Mouse (Mus musculus) myocyte (in vitro differentiated cells): Measurements from ENCODE around the gene Gpx7. TPM values are rescaled to one million over a fixed set of nuclear protein-coding genes. Genes with fewer than 3 reads are reported as not detected.
A peak's percentile ranks its signal among the peaks of the same experiment; 100 is the strongest.
"Not testable (repeated sequence)": the region's sequence is repeated elsewhere in the genome, so short reads cannot be mapped to it uniquely, and the experiment has no call there.

Experiments used
- H3K27me3 ChIP-seq: one replicate; pipeline ENCODE4 v1.6.1; 2011; ENCODE audit not compliant: control insufficient read depth, insufficient read depth, insufficient read length
- H3K36me3 ChIP-seq: one replicate; pipeline ENCODE4 v1.6.1; 2011; ENCODE audit not compliant: control insufficient read depth, insufficient read depth
- H3K4me2 ChIP-seq: one replicate; pipeline ENCODE4 v1.6.1; 2011; ENCODE audit warnings: low read depth, control low read depth
- H3K4me3 ChIP-seq: one replicate; pipeline ENCODE4 v1.5.1; 2011; ENCODE audit warnings: mild to moderate bottlenecking, control low read depth, moderate library complexity
- H3K79me2 ChIP-seq: one replicate; pipeline ENCODE4 v1.6.1; 2011; ENCODE audit not compliant: control insufficient read depth, insufficient read depth
- H3ac ChIP-seq: one replicate; pipeline ENCODE4 v1.6.1; 2011; ENCODE audit not compliant: control insufficient read depth, insufficient read length
- CEBPB ChIP-seq: IDR thresholded peaks from 2 replicates; pipeline ENCODE4 v1.6.1; 2011; ENCODE audit warnings: mild to moderate bottlenecking, moderate library complexity; ENCODE audit not compliant: poor library complexity, insufficient read depth, severe bottlenecking
- E2F4 ChIP-seq: IDR thresholded peaks from one replicate; pipeline ENCODE4 v1.6.1; 2011; ENCODE audit warnings: mild to moderate bottlenecking, control low read depth, moderate library complexity; ENCODE audit not compliant: insufficient read depth
- MAX ChIP-seq: IDR thresholded peaks from one replicate; pipeline ENCODE4 v1.6.1; 2011; ENCODE audit warnings: low read depth, mild to moderate bottlenecking, control low read depth
- MYOD1 ChIP-seq, 3 experiments: IDR thresholded peaks; one replicate each; pipeline ENCODE4 v1.6.1; 2011; ENCODE audit warnings: control low read depth in 2 of 3, low read depth in 2 of 3, mild to moderate bottlenecking in 2 of 3, moderate library complexity in 1 of 3; ENCODE audit not compliant: insufficient read length in 2 of 3, control insufficient read depth in 1 of 3
- MYOG ChIP-seq, 3 experiments: IDR thresholded peaks; one replicate each; pipeline ENCODE4 v1.6.1; 2011; ENCODE audit warnings: control low read depth in 2 of 3, low read depth in 2 of 3, mild to moderate bottlenecking in 2 of 3; ENCODE audit not compliant: insufficient read length in 2 of 3, control insufficient read depth in 1 of 3, insufficient read depth in 1 of 3
- POLR2A ChIP-seq: IDR thresholded peaks from one replicate; pipeline ENCODE4 v1.6.1; 2011; ENCODE audit warnings: low read depth, mild to moderate bottlenecking, control low read depth, moderate library complexity; ENCODE audit not compliant: insufficient read length
- POLR2AphosphoS2 ChIP-seq: IDR thresholded peaks from one replicate; pipeline ENCODE4 v1.6.1; 2011; ENCODE audit warnings: low read depth, control low read depth; ENCODE audit not compliant: insufficient read length
- REST ChIP-seq: IDR thresholded peaks from one replicate; pipeline ENCODE4 v1.6.1; 2011; ENCODE audit warnings: mild to moderate bottlenecking, control low read depth, moderate library complexity; ENCODE audit not compliant: insufficient read depth, insufficient read length
- SRF ChIP-seq: IDR thresholded peaks from one replicate; pipeline ENCODE4 v1.6.1; 2011; ENCODE audit warnings: low read depth; ENCODE audit not compliant: control insufficient read depth, insufficient read length
- TCF12 ChIP-seq: IDR thresholded peaks from one replicate; pipeline ENCODE4 v1.6.1; 2011; ENCODE audit warnings: mild to moderate bottlenecking, control low read depth; ENCODE audit not compliant: poor library complexity, insufficient read depth, severe bottlenecking
- TCF3 ChIP-seq: IDR thresholded peaks from one replicate; pipeline ENCODE4 v1.6.1; 2011; ENCODE audit warnings: low read depth, control low read depth; ENCODE audit not compliant: insufficient read length
- USF1 ChIP-seq: IDR thresholded peaks from one replicate; pipeline ENCODE4 v1.6.1; 2011; ENCODE audit warnings: low read depth, mild to moderate bottlenecking, control low read depth, moderate library complexity
- polyA plus RNA-seq: library from polyadenylated mRNA; unstranded; fragments of >200 nt; fragmentation: generic; extraction: Trizol; gene quantifications from one replicate; pipeline ENCODE4 v1.2.1, GENCODE M21; 2012; ENCODE audit warnings: missing spikeins

Gpx7 gene
- polyA plus RNA-seq, 1 experiment: 0.34 TPM

DNA sequence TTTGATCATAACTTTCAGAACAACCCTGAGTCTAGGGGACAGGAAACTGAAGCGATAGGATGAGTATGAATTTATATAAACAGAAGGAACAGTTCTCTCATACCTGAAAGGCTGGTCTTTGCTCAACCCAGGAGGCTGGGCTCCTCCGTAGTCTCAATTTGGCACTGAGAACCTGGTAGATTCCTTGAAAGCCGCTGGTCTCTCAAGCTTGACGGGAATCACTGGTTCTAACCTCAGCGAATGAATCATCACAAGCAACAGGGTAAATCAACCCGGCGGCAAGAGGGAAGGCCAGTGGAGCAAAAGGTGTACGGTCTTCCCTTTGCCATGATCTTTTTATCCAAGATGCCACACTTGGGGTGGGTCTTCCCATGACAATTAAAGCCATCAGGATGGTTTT lies 49.3 kb downstream of the Gpx7 start:
- TF ChIP-seq E2F4: no peak
- TF ChIP-seq TCF12: no peak
- no peak for TF ChIP-seq MAX
- TF ChIP-seq POLR2AphosphoS2: no peak
- no peak for TF ChIP-seq REST
- TF ChIP-seq SRF: no peak
- TF ChIP-seq POLR2A: no peak
- TF ChIP-seq TCF3: no peak
- TF ChIP-seq MYOG (IDR thresholded peaks at IDR 0.05; ENCODE audit: control insufficient read depth in 1 of 3, insufficient read depth in 1 of 3, insufficient read length in 2 of 3, low read depth in 2 of 3): no peak
- TF ChIP-seq USF1: no peak
- TF ChIP-seq MYOD1 (IDR thresholded peaks at IDR 0.05; ENCODE audit: control insufficient read depth in 1 of 3, insufficient read length in 2 of 3, low read depth in 2 of 3): no peak
- no peak for TF ChIP-seq CEBPB
- Histone ChIP-seq H3K27me3 (no peaks in the 10 kb centered on the region), H3K36me3 (no peaks in the 10 kb centered on the region)

DNA sequence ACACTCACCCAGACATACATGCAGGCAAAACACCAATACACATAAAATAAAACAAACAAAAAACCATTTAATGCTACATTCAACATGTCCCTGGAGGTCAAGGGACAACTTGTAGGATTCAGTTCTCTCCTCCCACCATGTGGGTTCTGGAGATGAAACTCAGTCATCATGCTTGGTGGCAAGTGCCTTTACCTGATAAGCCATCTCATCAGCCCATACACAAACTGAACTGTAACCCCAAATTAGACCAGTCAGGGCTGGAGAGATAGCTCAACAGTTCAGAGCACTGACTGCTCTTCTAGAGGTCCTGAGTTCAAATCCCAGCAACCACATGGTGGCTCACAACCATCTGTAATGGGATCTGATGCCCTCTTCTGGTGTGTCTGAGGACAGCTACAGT lies 53.2 kb downstream of the Gpx7 start:
- not testable (repeated sequence) for H3K79me2 ChIP-seq, H3K36me3 ChIP-seq, H3K4me2 ChIP-seq, H3K27me3 ChIP-seq, H3ac ChIP-seq, H3K4me3 ChIP-seq

More for the DNA sequence above, 49.3 kb downstream of the Gpx7 start:
- no peak overlapping the region for H3ac ChIP-seq
- H3K4me2 ChIP-seq: no peak overlapping the region
- no peaks in the 10 kb centered on the region for H3K79me2 ChIP-seq
- no peak overlapping the region for H3K4me3 ChIP-seq

DNA sequence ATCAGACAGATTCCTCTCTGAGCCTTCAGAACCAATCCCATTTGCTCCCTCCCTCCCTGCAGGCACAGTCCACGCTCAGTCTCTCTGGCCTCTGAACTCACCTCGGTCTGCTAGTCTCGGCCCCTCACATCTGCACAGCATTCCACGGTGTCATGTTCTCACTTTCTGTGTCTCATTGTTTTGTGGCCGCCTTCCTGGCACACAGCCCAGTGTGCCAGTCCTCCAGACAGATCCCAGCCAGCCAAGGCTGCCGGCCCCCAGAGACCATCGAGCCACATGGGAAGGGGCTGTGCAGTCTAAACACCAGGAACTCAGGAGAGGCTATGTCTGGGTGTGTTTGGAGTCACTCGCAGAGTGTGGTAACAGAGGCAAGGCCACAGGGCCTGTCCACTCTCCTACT lies 55.9 kb downstream of the Gpx7 start:
- peak overlapping the region; percentile 67 for H3K4me2 ChIP-seq
- H3ac ChIP-seq: no peak overlapping the region
- TF ChIP-seq MYOD1 (IDR thresholded peaks at IDR 0.05; ENCODE audit: control insufficient read depth in 1 of 3, insufficient read length in 2 of 3, low read depth in 2 of 3) (peak in 2 of 3 experiments; percentile 22 to 50), POLR2A (peak; percentile 51), MYOG (IDR thresholded peaks at IDR 0.05; ENCODE audit: control insufficient read depth in 1 of 3, insufficient read depth in 1 of 3, insufficient read length in 2 of 3, low read depth in 2 of 3) (peak in 1 of 3 experiments; percentile 44), USF1 (no peak)
- H3K4me3 ChIP-seq: no peak overlapping the region
- no peaks in the 10 kb centered on the region for H3K79me2 ChIP-seq
- no peaks in the 10 kb centered on the region for H3K36me3 ChIP-seq
- H3K27me3 ChIP-seq: no peaks in the 10 kb centered on the region

Other genes starting within 250 kb of the Gpx7 start
- gene Echdc2, start 241.5 kb downstream of the Gpx7 start, polyA plus RNA-seq: 8.6 TPM
- gene Zyg11a, start 188.9 kb downstream of the Gpx7 start, polyA plus RNA-seq: not detected
- gene Zyg11b, start 105.9 kb downstream of the Gpx7 start, polyA plus RNA-seq: 12.8 TPM
- 31.9 TPM for gene Coa7, start 78.8 kb downstream of the Gpx7 start, polyA plus RNA-seq
- gene Shisal2a, start 23.6 kb downstream of the Gpx7 start, polyA plus RNA-seq: 0.40 TPM
- gene Tut4, start 52.5 kb upstream of the Gpx7 start, polyA plus RNA-seq: 10.6 TPM
- gene Prpf38a, start 172.4 kb upstream of the Gpx7 start, polyA plus RNA-seq: 17.2 TPM
- gene Orc1, start 172.5 kb upstream of the Gpx7 start, polyA plus RNA-seq: 0.84 TPM
- 19.7 TPM for gene Cc2d1b, start 213.0 kb upstream of the Gpx7 start, polyA plus RNA-seq